Mouse (Mus musculus): ENCODE results near the gene Stx4a. TPM values are rescaled to one million over a fixed set of nuclear protein-coding genes. Genes with fewer than 3 reads are reported as not detected.
"Not testable (repeated sequence)": the region's sequence is repeated elsewhere in the genome, so short reads cannot be mapped to it uniquely, and the experiment has no call there.

Gene Stx4a
- polyA plus RNA-seq, 1 experiment from 2014 or later: 10.6 TPM

DNA sequence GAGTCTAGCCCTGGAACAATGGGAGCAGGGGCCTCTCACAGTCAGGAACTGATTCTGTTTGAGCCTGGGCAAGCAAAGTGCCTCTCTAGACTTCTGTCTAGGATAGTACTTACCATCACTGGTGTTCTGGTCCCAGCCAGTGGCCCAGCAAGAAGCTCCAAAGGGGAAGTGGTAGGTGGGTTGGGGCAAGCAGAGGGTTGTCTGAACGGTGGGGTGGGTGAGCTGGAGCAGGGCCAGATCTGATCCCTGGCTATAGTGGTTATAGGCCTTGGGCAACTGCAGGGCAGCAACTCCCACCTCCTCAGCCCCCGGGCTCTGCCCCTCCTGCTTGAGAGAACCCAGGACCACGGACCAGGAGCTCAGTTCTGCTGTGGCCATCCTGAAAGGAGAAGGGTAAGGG is 64.7 kb downstream of the Stx4a start:
- ATAC-seq (ENCODE audit: low FRiP score): no peak
- 71% methylated on average over 3 of the region's 3 CpGs for WGBS

DNA sequence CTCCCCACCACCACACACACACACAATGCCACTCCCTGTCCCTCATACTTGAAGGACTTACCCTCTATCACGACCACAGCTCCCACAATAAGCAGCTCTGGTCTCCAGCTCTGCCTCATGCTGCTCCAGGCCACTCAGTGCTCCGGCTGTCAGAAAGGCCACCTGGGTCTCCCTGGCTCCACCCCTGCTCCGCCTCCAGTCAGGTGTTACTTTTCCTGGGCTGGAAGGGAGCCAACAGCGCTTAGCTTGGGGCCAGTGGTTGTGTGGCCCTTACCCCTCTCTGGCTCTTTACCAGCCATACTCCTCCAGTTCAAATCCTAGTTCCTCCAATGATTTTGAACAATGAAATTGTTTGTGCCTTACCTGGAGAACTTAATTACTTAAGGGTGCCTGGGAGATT is 66.7 kb downstream of the Stx4a start, which contains the start of gene Prss53:
Gene Prss53, minus strand, starts transcription at position 173 of the 400 bp plus-strand sequence.
- H3K36me3 ChIP-seq (replicated peaks; ENCODE audit: control insufficient read depth, insufficient read depth): peaks cover 66% of the 10 kb centered on the region
- WGBS: 30% methylated on average over 4 of the region's 4 CpGs
- H3K27ac ChIP-seq: no peak within 1 kb of the TSS
- H3K9ac ChIP-seq: no peak within 1 kb of the TSS
- no peaks in the 10 kb centered on the region for H3K9me3 ChIP-seq (ENCODE audit: control insufficient read depth, low read length)
- H3K4me3 ChIP-seq (replicated peaks; ENCODE audit: low read length): no peak within 1 kb of the TSS
- no peak within 1 kb of the TSS for H3K4me2 ChIP-seq (replicated peaks)
- H3K4me1 ChIP-seq (replicated peaks; ENCODE audit: control insufficient read depth, insufficient read depth, low read length): peaks cover 9% of the 10 kb centered on the region
- DNase-seq (ENCODE audit: low spot score) (no peak), ATAC-seq (ENCODE audit: low FRiP score) (no peak)
- H3K27me3 ChIP-seq (ENCODE audit: control insufficient read depth, insufficient read depth, low read length): no peaks in the 10 kb centered on the region

More for the DNA sequence above, 64.7 kb downstream of the Stx4a start:
- no peak for DNase-seq (ENCODE audit: low spot score)
- H3K36me3 ChIP-seq (replicated peaks; ENCODE audit: control insufficient read depth, insufficient read depth): peaks cover 85% of the 10 kb centered on the region
- no peak overlapping the region; the same call in 1 of the 2 replicates for H3K9ac ChIP-seq
- H3K4me1 ChIP-seq (replicated peaks; ENCODE audit: control insufficient read depth, insufficient read depth, low read length): peaks cover 5% of the 10 kb centered on the region; the same call in 1 of the 2 replicates
- H3K27me3 ChIP-seq (ENCODE audit: control insufficient read depth, insufficient read depth, low read length): no peaks in the 10 kb centered on the region
- H3K9me3 ChIP-seq (ENCODE audit: control insufficient read depth, low read length): no peaks in the 10 kb centered on the region
- no peak overlapping the region for H3K4me2 ChIP-seq (replicated peaks)
- no peak overlapping the region for H3K27ac ChIP-seq
- H3K4me3 ChIP-seq (replicated peaks; ENCODE audit: low read length): no peak overlapping the region

DNA sequence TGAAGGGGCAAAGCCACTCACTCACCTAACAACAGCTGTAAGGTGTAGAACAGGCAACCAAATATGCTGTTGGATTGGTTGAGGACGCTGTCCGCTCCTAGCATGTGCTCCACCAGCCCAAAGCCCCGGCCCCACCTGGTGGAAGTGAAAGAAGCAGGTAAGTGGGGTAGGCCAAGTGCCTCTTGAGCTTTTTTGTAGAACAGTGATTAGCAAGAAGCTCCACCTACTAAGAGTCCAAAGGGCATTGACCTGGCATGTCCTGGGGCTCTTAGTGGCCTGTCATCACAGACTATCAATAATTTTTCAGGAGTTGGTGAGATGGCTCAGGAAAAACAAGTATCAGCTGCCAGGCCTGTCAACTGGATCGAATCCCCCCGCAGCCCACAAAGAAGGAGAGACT is 70.4 kb downstream of the Stx4a start:
- DNase-seq (ENCODE audit: low spot score) (no peak), ATAC-seq (ENCODE audit: low FRiP score) (no peak)
- WGBS: 93% methylated on average over 5 of the region's 5 CpGs
- Histone ChIP-seq H3K4me3 (replicated peaks; ENCODE audit: low read length) (peak overlapping the region; percentile 47; the same call in 1 of the 2 replicates), H3K36me3 (replicated peaks; ENCODE audit: control insufficient read depth, insufficient read depth) (peaks cover 29% of the 10 kb centered on the region), H3K27ac (no peak overlapping the region), H3K9ac (peak overlapping the region; percentile 59; the same call in 1 of the 2 replicates), H3K9me3 (ENCODE audit: control insufficient read depth, low read length) (no peaks in the 10 kb centered on the region), H3K4me2 (replicated peaks) (peak overlapping the region; percentile 57), H3K4me1 (replicated peaks; ENCODE audit: control insufficient read depth, insufficient read depth, low read length) (peaks cover 9% of the 10 kb centered on the region), H3K27me3 (ENCODE audit: control insufficient read depth, insufficient read depth, low read length) (no peaks in the 10 kb centered on the region)

DNA sequence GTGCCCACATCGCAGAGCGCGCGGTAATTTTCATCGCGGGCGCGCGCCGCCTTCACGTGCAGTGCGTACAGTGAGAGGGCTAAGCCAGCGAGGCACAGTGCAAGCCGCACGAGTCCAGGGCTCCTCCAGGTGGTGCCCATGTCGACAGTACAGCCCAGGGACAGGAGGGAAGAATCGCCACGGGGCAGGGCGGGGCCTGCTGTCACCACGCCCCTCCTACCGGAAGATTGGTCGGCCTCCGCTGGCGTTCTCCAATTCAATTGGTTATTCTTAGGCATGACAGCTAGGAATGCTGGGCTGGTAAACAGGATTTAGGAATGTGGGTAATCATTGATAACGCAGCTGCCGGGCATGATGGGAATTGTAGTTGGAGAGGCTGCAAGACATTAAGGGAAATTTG is 71.3 kb downstream of the Stx4a start, which contains the start of the genes Gm21974 and Vkorc1:
Gene Gm21974, minus strand, starts transcription at position 13 of the 400 bp plus-strand sequence.
Gene Vkorc1, minus strand, starts transcription at position 176 of the 400 bp plus-strand sequence.
- DNase-seq (ENCODE audit: low spot score) (peak; percentile 93), ATAC-seq (ENCODE audit: low FRiP score) (peak; percentile 98)
- no peaks in the 10 kb centered on the region for H3K9me3 ChIP-seq (ENCODE audit: control insufficient read depth, low read length)
- peaks cover 21% of the 10 kb centered on the region for H3K36me3 ChIP-seq (replicated peaks; ENCODE audit: control insufficient read depth, insufficient read depth)
- peaks cover 9% of the 10 kb centered on the region for H3K4me1 ChIP-seq (replicated peaks; ENCODE audit: control insufficient read depth, insufficient read depth, low read length)
- WGBS: under 1% methylated on average over 26 of the region's 26 CpGs
- H3K9ac ChIP-seq: peak within 1 kb of the TSS; percentile 59
- H3K4me3 ChIP-seq (replicated peaks; ENCODE audit: low read length): peak within 1 kb of the TSS; percentile 47
- H3K27ac ChIP-seq: peak within 1 kb of the TSS; percentile 48
- no peaks in the 10 kb centered on the region for H3K27me3 ChIP-seq (ENCODE audit: control insufficient read depth, insufficient read depth, low read length)
- peak within 1 kb of the TSS; percentile 57 for H3K4me2 ChIP-seq (replicated peaks)

- not testable (repeated sequence) for H3K9ac ChIP-seq; ATAC-seq (ENCODE audit: low FRiP score); H3K9me3 ChIP-seq (ENCODE audit: control insufficient read depth, low read length); H3K4me3 ChIP-seq (replicated peaks; ENCODE audit: low read length); DNase-seq (ENCODE audit: low spot score); H3K27ac ChIP-seq; H3K27me3 ChIP-seq (ENCODE audit: control insufficient read depth, insufficient read depth, low read length); H3K4me1 ChIP-seq (replicated peaks; ENCODE audit: control insufficient read depth, insufficient read depth, low read length)
- peaks cover 21% of the 10 kb centered on the region for H3K36me3 ChIP-seq (replicated peaks; ENCODE audit: control insufficient read depth, insufficient read depth)
- WGBS: 70% methylated on average over 7 of the region's 7 CpGs
- H3K4me2 ChIP-seq (replicated peaks): peak overlapping the region; percentile 57; the same call in 1 of the 2 replicates
These were observed 71.8 kb downstream of the Stx4a start for GRCm38 (mm10) chr7:127895891-127896290.

GRCm38 (mm10) chr7:127896384-127896783 is 72.3 kb downstream of the Stx4a start:
- DNase-seq (ENCODE audit: low spot score) (peak; percentile 53), ATAC-seq (ENCODE audit: low FRiP score) (no peak)
- H3K9me3 ChIP-seq (ENCODE audit: control insufficient read depth, low read length): no peaks in the 10 kb centered on the region
- no peak overlapping the region for H3K4me3 ChIP-seq (replicated peaks; ENCODE audit: low read length)
- peaks cover 17% of the 10 kb centered on the region for H3K36me3 ChIP-seq (replicated peaks; ENCODE audit: control insufficient read depth, insufficient read depth)
- H3K27me3 ChIP-seq (ENCODE audit: control insufficient read depth, insufficient read depth, low read length): no peaks in the 10 kb centered on the region
- no peak overlapping the region for H3K27ac ChIP-seq
- WGBS: 65% methylated on average over 13 of the region's 13 CpGs
- H3K4me1 ChIP-seq (replicated peaks; ENCODE audit: control insufficient read depth, insufficient read depth, low read length): peaks cover 9% of the 10 kb centered on the region
- no peak overlapping the region for H3K9ac ChIP-seq
- H3K4me2 ChIP-seq (replicated peaks): no peak overlapping the region

- peaks cover 13% of the 10 kb centered on the region for H3K36me3 ChIP-seq (replicated peaks; ENCODE audit: control insufficient read depth, insufficient read depth)
- H3K27me3 ChIP-seq (ENCODE audit: control insufficient read depth, insufficient read depth, low read length): no peaks in the 10 kb centered on the region
- DNase-seq (ENCODE audit: low spot score): no peak
- peaks cover 9% of the 10 kb centered on the region for H3K4me1 ChIP-seq (replicated peaks; ENCODE audit: control insufficient read depth, insufficient read depth, low read length)
- H3K4me2 ChIP-seq (replicated peaks): no peak overlapping the region
- no peak overlapping the region for H3K27ac ChIP-seq
- WGBS: 93% methylated on average over 7 of the region's 7 CpGs
- no peak overlapping the region for H3K9ac ChIP-seq
- ATAC-seq (ENCODE audit: low FRiP score): no peak
- H3K4me3 ChIP-seq (replicated peaks; ENCODE audit: low read length): no peak overlapping the region
- no peaks in the 10 kb centered on the region for H3K9me3 ChIP-seq (ENCODE audit: control insufficient read depth, low read length)
These were observed 73.4 kb downstream of the Stx4a start for GRCm38 (mm10) chr7:127897542-127897941.

DNA sequence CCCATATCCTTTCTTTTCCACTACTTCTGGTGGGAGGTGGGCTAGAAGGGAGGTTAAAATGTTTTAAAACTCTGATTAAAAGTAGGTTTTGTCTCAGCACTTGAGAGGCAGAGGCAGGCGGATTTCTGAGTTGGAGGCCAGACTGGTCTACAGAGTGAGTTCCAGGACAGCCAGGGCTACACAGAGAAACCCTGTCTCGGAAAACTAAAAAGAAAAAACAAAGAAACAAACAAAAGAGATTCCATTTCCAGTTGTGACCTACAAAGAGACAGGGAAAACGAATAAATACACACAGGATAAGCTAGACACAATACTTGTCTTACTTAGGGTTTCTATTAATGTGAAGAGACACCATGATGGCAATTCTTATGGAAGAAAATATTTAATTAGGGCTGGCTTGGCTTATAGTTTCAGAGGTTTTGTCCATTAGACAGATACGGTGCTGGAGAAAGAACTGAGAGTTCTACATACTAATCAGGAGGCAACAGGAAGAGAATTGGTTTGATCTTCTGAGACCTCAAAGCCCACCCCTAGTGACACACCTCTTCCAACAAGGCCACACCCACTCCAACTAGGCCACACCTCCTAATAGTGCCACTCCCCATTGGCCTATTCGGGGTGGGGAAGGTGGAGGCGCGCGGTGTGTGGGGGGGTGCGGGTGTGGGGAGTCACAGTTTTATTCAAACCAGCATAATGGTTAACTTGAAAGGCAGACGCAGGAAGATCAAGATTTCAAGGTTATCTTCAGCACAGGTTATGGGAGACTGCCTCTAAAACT is 74.3 kb downstream of the Stx4a start:
- no peak for ATAC-seq (ENCODE audit: low FRiP score)
- no peak overlapping the region for H3K9ac ChIP-seq
- H3K27me3 ChIP-seq (ENCODE audit: control insufficient read depth, insufficient read depth, low read length): no peaks in the 10 kb centered on the region
- no peak overlapping the region for H3K4me2 ChIP-seq (replicated peaks)
- 39% methylated on average over 10 of the region's 10 CpGs for WGBS
- H3K36me3 ChIP-seq (replicated peaks; ENCODE audit: control insufficient read depth, insufficient read depth): 0 out of 2 replicates have a peak, but pooled peaks cover 5% of the 10 kb centered on the region
- H3K4me1 ChIP-seq (replicated peaks; ENCODE audit: control insufficient read depth, insufficient read depth, low read length): peaks cover 9% of the 10 kb centered on the region
- no peak overlapping the region for H3K4me3 ChIP-seq (replicated peaks; ENCODE audit: low read length)
- H3K27ac ChIP-seq: no peak overlapping the region
- DNase-seq (ENCODE audit: low spot score): no peak
- H3K9me3 ChIP-seq (ENCODE audit: control insufficient read depth, low read length): no peaks in the 10 kb centered on the region
